Mouse (Mus musculus): ENCODE data around the gene Gp9. TPM values are rescaled to one million over a fixed set of nuclear protein-coding genes. Genes with fewer than 3 reads are reported as not detected.

Gene Gp9
- polyA plus RNA-seq (2012; rRNA removed) (1.4 and 2.5 TPM in 2 replicates), polyA plus RNA-seq (2014; fragmentation: Nextera tagmentation; extraction: Ambion mirVana) (1.9 and 2.0 TPM in 2 replicates)

GRCm38 (mm10) chr6:87777842-87778241 lies at the start of gene Gp9:
TSS of gene Gp9 (plus strand) at chr6:87778072.
- Histone ChIP-seq H3K27me3 (ENCODE audit: control insufficient read depth, insufficient read depth, low read length) (no peaks in the 10 kb centered on the region), H3K4me1 (ENCODE audit: control insufficient read depth, insufficient read depth, low read length) (no peaks in the 10 kb centered on the region; the same call in 1 of the 2 replicates), H3K27ac (replicated peaks; ENCODE audit: low read depth, low read length) (no peak within 1 kb of the TSS), H3K9ac (ENCODE audit: low read depth, low read length, severe bottlenecking) (no peak within 1 kb of the TSS), H3K9me3 (ENCODE audit: control insufficient read depth, low read length) (no peaks in the 10 kb centered on the region), H3K36me3 (ENCODE audit: control insufficient read depth, insufficient read depth, low read length) (no peaks in the 10 kb centered on the region), H3K4me2 (replicated peaks; ENCODE audit: low read depth, low read length, severe bottlenecking) (no peak within 1 kb of the TSS), H3K4me3 (replicated peaks; ENCODE audit: low read length) (no peak within 1 kb of the TSS)
- TF ChIP-seq POLR2A (IDR thresholded peaks at IDR 0.05; ENCODE audit: borderline replicate concordance, extremely low read depth, insufficient read depth, insufficient read length) = no peak
- ATAC-seq (ENCODE audit: low FRiP score, low read depth) = no peak
- WGBS = 81% methylated on average over 2 of the region's 2 CpGs
- DNase-seq (ENCODE audit: low spot score) = no peak

GRCm38 (mm10) chr6:87728102-87728501 lies 49.8 kb upstream of the Gp9 start:
- Histone ChIP-seq H3K36me3 (ENCODE audit: control insufficient read depth, insufficient read depth, low read length) (no peaks in the 10 kb centered on the region), H3K9me3 (ENCODE audit: control insufficient read depth, low read length) (no peaks in the 10 kb centered on the region), H3K27ac (replicated peaks; ENCODE audit: low read depth, low read length) (no peak overlapping the region), H3K4me1 (ENCODE audit: control insufficient read depth, insufficient read depth, low read length) (peaks cover 11% of the 10 kb centered on the region; the same call in 1 of the 2 replicates), H3K4me3 (replicated peaks; ENCODE audit: low read length) (no peak overlapping the region), H3K27me3 (ENCODE audit: control insufficient read depth, insufficient read depth, low read length) (peaks cover 42% of the 10 kb centered on the region), H3K9ac (ENCODE audit: low read depth, low read length, severe bottlenecking) (no peak overlapping the region), H3K4me2 (replicated peaks; ENCODE audit: low read depth, low read length, severe bottlenecking) (no peak overlapping the region)
- no peak for TF ChIP-seq POLR2A (IDR thresholded peaks at IDR 0.05; ENCODE audit: borderline replicate concordance, extremely low read depth, insufficient read depth, insufficient read length)
- DNase-seq (ENCODE audit: low spot score) = no peak
- WGBS = 48% methylated on average over 3 of the region's 3 CpGs
- no peak for ATAC-seq (ENCODE audit: low FRiP score, low read depth)

GRCm38 (mm10) chr6:87730141-87730540 lies 47.7 kb upstream of the Gp9 start:
- no peak for ATAC-seq (ENCODE audit: low FRiP score, low read depth)
- Histone ChIP-seq H3K27me3 (ENCODE audit: control insufficient read depth, insufficient read depth, low read length) (peaks cover 54% of the 10 kb centered on the region), H3K27ac (replicated peaks; ENCODE audit: low read depth, low read length) (no peak overlapping the region), H3K4me1 (ENCODE audit: control insufficient read depth, insufficient read depth, low read length) (peaks cover 11% of the 10 kb centered on the region; the same call in 1 of the 2 replicates), H3K9ac (ENCODE audit: low read depth, low read length, severe bottlenecking) (no peak overlapping the region), H3K9me3 (ENCODE audit: control insufficient read depth, low read length) (no peaks in the 10 kb centered on the region), H3K4me3 (replicated peaks; ENCODE audit: low read length) (peak overlapping the region; percentile 56), H3K4me2 (replicated peaks; ENCODE audit: low read depth, low read length, severe bottlenecking) (peak overlapping the region; percentile 95), H3K36me3 (ENCODE audit: control insufficient read depth, insufficient read depth, low read length) (no peaks in the 10 kb centered on the region)
- DNase-seq (ENCODE audit: low spot score) = no peak
- WGBS = 14% methylated on average over 13 of the region's 13 CpGs
- no peak for TF ChIP-seq POLR2A (IDR thresholded peaks at IDR 0.05; ENCODE audit: borderline replicate concordance, extremely low read depth, insufficient read depth, insufficient read length)

- DNase-seq (ENCODE audit: low spot score) = peak; percentile 20
- TF ChIP-seq POLR2A (IDR thresholded peaks at IDR 0.05; ENCODE audit: borderline replicate concordance, extremely low read depth, insufficient read depth, insufficient read length) = no peak
- Histone ChIP-seq H3K4me1 (ENCODE audit: control insufficient read depth, insufficient read depth, low read length) (peaks cover 11% of the 10 kb centered on the region; the same call in 1 of the 2 replicates), H3K27me3 (ENCODE audit: control insufficient read depth, insufficient read depth, low read length) (peaks cover 54% of the 10 kb centered on the region), H3K4me3 (replicated peaks; ENCODE audit: low read length) (peak within 1 kb of the TSS; percentile 56), H3K9me3 (ENCODE audit: control insufficient read depth, low read length) (no peaks in the 10 kb centered on the region), H3K4me2 (replicated peaks; ENCODE audit: low read depth, low read length, severe bottlenecking) (peak within 1 kb of the TSS; percentile 95), H3K36me3 (ENCODE audit: control insufficient read depth, insufficient read depth, low read length) (no peaks in the 10 kb centered on the region), H3K9ac (ENCODE audit: low read depth, low read length, severe bottlenecking) (peak within 1 kb of the TSS; percentile 48), H3K27ac (replicated peaks; ENCODE audit: low read depth, low read length) (no peak within 1 kb of the TSS)
- peak; percentile 50; the same call in 1 of the 2 replicates for ATAC-seq (ENCODE audit: low FRiP score, low read depth)
- under 1% methylated on average over 45 of the region's 90 CpGs for WGBS
Observed at GRCm38 (mm10) chr6:87730591-87731462, 47.0 kb upstream of the Gp9 start, which contains the start of gene Efcc1. TSS of gene Efcc1 (plus strand) at chr6:87730869.

- peak overlapping the region; percentile 95 for H3K4me2 ChIP-seq (replicated peaks; ENCODE audit: low read depth, low read length, severe bottlenecking)
- no peaks in the 10 kb centered on the region for H3K9me3 ChIP-seq (ENCODE audit: control insufficient read depth, low read length)
- no peak for TF ChIP-seq POLR2A (IDR thresholded peaks at IDR 0.05; ENCODE audit: borderline replicate concordance, extremely low read depth, insufficient read depth, insufficient read length)
- no peak for ATAC-seq (ENCODE audit: low FRiP score, low read depth)
- WGBS = 3% methylated on average over 16 of the region's 19 CpGs
- no peak for DNase-seq (ENCODE audit: low spot score)
- no peak overlapping the region for H3K27ac ChIP-seq (replicated peaks; ENCODE audit: low read depth, low read length)
- peaks cover 11% of the 10 kb centered on the region; the same call in 1 of the 2 replicates for H3K4me1 ChIP-seq (ENCODE audit: control insufficient read depth, insufficient read depth, low read length)
- H3K4me3 ChIP-seq (replicated peaks; ENCODE audit: low read length) = peak overlapping the region; percentile 56
- no peaks in the 10 kb centered on the region for H3K36me3 ChIP-seq (ENCODE audit: control insufficient read depth, insufficient read depth, low read length)
- peak overlapping the region; percentile 48; the same call in 1 of the 2 replicates for H3K9ac ChIP-seq (ENCODE audit: low read depth, low read length, severe bottlenecking)
- H3K27me3 ChIP-seq (ENCODE audit: control insufficient read depth, insufficient read depth, low read length) = peaks cover 54% of the 10 kb centered on the region
Observed at GRCm38 (mm10) chr6:87731463-87732095, 46.3 kb upstream of the Gp9 start.

All from limb, embryonic 14.5 days (tissue).